Mouse (Mus musculus): ENCODE results near the gene Uba52.

- no peak for TF ChIP-seq CTCF (IDR thresholded peaks at IDR 0.05)
- no peak for TF ChIP-seq POLR2A (IDR thresholded peaks at IDR 0.05; ENCODE audit: insufficient read depth, low read depth, low read length)
- no peak for TF ChIP-seq EP300 (IDR thresholded peaks at IDR 0.05; ENCODE audit: insufficient read depth, low read depth, low read length)
Observed at GRCm38 (mm10) chr8:70501820-70502529, 8.6 kb downstream of the Uba52 start.
